Mouse (Mus musculus): ENCODE data around the gene Gm10697. TPM values are rescaled to one million over a fixed set of nuclear protein-coding genes. Genes with fewer than 3 reads are reported as not detected.
"Not testable (repeated sequence)": the region's sequence is repeated elsewhere in the genome, so short reads cannot be mapped to it uniquely, and the experiment has no call there.

Gm10697 gene
- not detected for total RNA-seq (2021)

DNA sequence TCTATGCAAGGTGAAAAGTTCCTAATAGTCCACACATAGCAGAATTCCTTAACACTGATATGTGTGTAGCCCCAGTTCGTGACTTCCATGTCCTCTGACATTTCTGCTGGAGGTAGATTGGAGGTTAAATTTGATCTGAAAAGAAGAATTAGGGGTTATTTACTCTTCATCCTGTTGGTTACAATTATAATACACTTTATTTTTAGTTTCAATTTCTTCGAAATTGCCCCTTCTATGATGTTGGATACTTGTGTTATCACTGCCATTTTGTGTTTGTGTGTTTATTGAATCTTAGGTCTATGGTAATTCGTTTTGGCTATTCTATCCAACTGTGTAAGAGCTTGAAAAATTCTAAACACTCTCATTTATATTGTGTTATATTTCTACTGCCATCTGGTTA lies at the start of gene Gm10697:
TSS of gene Gm10697 (minus strand) at position 101 of the 400 bp plus-strand sequence.
- not testable (repeated sequence) for DNase-seq

DNA sequence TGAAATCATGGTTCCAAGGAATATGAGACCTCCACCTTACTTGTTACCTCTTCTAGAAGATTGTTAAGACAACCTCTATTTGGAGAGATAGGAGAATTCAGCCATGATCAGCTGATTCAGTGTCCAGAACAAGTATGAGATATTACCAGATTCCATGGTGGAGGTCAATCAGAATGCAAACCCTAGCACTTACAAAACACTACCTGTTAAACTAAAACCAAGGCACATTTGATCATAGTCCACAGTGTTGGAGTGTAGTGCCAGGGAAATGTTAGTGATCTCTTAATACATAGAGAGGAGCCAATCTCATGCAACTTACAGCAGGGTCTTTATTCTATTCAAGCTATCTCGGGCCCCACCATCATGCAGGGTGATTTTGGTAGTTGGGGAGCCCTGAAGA lies 42.6 kb upstream of the Gm10697 start:
- DNase-seq, result not testable (repeated sequence)

DNA sequence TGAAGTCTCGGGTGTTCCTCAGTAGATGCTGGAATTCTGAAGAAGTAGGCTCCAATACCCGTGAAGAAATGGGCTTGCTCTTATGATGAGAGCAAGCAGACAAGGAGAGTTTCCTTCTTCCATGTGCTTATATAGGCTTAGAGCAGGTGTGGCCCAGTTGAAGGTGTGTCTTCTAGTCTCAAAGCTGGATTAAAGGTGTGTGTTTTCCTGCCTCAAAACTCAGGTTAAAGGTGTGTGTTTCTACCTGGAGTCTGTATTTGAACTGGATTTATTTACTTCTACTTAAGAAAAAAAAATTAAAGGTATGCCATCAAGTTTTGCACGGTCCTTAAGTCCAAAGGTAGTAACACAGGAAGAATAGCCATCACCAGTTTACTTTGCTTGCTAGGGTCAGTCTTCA lies 17.7 kb downstream of the Gm10697 start, which contains the start of gene Gm9125:
TSS of gene Gm9125 (minus strand) at position 101 of the 400 bp plus-strand sequence.
- not testable (repeated sequence) for DNase-seq

DNA sequence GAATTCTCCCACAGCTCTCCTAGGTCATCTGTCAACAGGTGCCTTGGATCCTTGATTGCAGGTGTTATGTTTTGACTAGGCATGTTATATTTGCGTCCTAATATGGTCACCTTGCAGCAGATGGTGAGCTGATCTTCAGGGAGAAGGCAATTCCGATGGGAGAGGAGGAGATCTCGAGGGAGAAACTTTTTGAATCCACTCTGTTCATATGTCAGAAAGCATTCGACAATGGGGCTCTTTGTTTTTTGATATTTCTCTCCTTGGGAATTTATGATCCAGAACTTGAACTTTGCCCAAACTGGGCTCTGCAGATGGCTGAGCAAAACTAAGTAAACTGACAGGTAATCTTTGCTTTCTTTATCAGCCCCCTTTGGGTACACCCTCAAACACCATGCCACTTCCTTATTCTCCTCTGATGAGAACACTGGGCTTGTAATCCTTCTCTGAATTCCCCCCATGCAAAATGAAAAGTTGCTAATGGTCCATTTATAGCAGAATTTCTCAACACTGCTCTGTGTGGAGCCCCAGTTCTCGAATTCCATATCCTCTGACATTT lies 22.8 kb downstream of the Gm10697 start:
- not testable (repeated sequence) for DNase-seq

DNA sequence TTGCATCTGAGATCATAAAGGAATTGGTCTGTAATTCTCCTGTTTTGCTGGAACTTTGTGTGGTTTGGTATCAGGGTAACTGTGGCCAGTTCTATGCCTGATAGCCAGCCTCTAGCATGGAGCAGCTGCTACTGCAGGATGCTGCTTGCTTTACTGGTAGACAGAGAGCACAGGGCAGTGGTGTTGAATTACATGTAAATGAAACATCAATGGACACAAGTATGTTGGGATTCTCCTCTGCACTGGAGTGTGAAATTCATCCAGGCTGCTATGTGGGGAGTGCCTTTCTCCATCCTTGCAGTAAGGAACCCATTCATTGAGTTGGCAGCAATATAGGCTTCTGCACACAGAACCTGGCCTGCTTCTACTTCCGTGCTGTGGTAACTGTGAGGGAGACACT lies 34.2 kb downstream of the Gm10697 start:
- DNase-seq, result not testable (repeated sequence)

DNA sequence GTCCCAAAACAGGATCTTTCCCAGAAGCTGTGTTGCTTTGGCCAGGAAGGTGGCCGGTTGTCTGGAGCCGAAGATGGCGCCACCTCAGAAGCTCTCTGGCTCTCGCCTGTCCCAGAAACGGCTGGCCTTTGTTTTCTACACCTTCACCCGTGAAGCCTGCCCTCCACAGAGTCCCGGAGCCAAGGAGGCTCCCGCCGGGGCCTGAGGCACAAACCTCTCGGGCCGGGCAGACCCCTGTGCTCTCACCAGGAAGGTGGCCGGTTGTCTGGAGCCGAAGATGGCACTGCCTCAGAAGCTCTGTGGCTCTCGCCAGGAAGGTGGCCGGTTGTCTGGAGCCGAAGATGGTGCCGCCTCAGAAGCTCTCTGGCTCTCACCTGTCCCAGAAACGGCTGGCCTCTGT lies 38.0 kb downstream of the Gm10697 start:
- DNase-seq, result not testable (repeated sequence)

Other genes starting within 250 kb of the Gm10697 start
- gene Tdpoz3, start 246.6 kb downstream of the Gm10697 start, total RNA-seq (2021), result not detected
- gene Gm9117, start 129.1 kb downstream of the Gm10697 start, total RNA-seq (2021), result not detected
- not detected for gene Tdpoz5, start 111.3 kb downstream of the Gm10697 start, total RNA-seq (2021)
- not detected for gene Gm9125, start 17.8 kb downstream of the Gm10697 start, total RNA-seq (2021)
- not detected for gene Gm10696, start 105.5 kb upstream of the Gm10697 start, total RNA-seq (2021)
- gene Gm5286, start 124.1 kb upstream of the Gm10697 start, total RNA-seq (2021), result not detected
- not detected for gene Gm4778, start 191.4 kb upstream of the Gm10697 start, total RNA-seq (2021)
- 10 to 100 TPM; 12.7 to 13.5 TPM for gene Them4, start 237.4 kb upstream of the Gm10697 start, total RNA-seq (2021)

Measured in heart, postnatal 4 days (tissue).